Mouse (Mus musculus) heart, postnatal 0 days (tissue): ENCODE measurements around the gene Tbx4. TPM values are rescaled to one million over a fixed set of nuclear protein-coding genes. Genes with fewer than 3 reads are reported as not detected.

Experiments
- ATAC-seq: fragments of 200-750 bp; cut with Nextera tagmentation; 2 replicates; pipeline ENCODE4 v1.8.0; 2017; ENCODE audit warnings: low read depth, moderate number of reproducible peaks, moderate library complexity; ENCODE audit not compliant: insufficient read depth
- DNase-seq: peaks from one replicate; pipeline ENCODE4 v3.0.0-alpha.2; 2016; ENCODE audit warnings: low spot score
- H3K27ac ChIP-seq: fragments of 300-500 bp; sonication (generic); 2 replicates; pipeline ENCODE4 v1.5.1; 2014; ENCODE audit warnings: low read depth, mild to moderate bottlenecking
- H3K27me3 ChIP-seq: fragments of 300-500 bp; sonication (generic); 2 replicates; pipeline ENCODE4 v1.6.1; 2014; ENCODE audit warnings: low read length, mixed read lengths; ENCODE audit not compliant: control insufficient read depth, insufficient read depth
- H3K36me3 ChIP-seq: fragments of 300-500 bp; sonication (generic); replicated peaks from 2 replicates; pipeline ENCODE4 v1.6.1; 2014; ENCODE audit warnings: low read length, mixed read lengths; ENCODE audit not compliant: control insufficient read depth, insufficient read depth
- H3K4me1 ChIP-seq: fragments of 300-500 bp; sonication (generic); 2 replicates; pipeline ENCODE4 v1.6.1; 2014; ENCODE audit warnings: antibody characterized with exemption; ENCODE audit not compliant: control insufficient read depth, insufficient read depth
- H3K4me2 ChIP-seq: fragments of 300-500 bp; sonication (generic); 2 replicates; pipeline ENCODE4 v1.6.1; 2014; ENCODE audit warnings: low read depth, mild to moderate bottlenecking, low read length, moderate library complexity
- H3K4me3 ChIP-seq: fragments of 300-500 bp; sonication (generic); 2 replicates; pipeline ENCODE4 v1.5.1; 2014; ENCODE audit warnings: low read depth, low read length
- H3K9ac ChIP-seq: fragments of 300-500 bp; sonication (generic); replicated peaks from 2 replicates; pipeline ENCODE4 v1.6.1; 2014; ENCODE audit warnings: low read depth, low read length, mixed read lengths
- H3K9me3 ChIP-seq: fragments of 300-500 bp; sonication (generic); replicated peaks from 2 replicates; pipeline ENCODE4 v1.6.1; 2016; ENCODE audit warnings: low read length; ENCODE audit not compliant: control insufficient read depth
- CTCF ChIP-seq: IDR thresholded peaks from 2 replicates; pipeline ENCODE4 v1.5.1; 2016; ENCODE audit warnings: antibody characterized with exemption, control low read depth, low read depth
- EP300 ChIP-seq: IDR thresholded peaks from 2 replicates; pipeline ENCODE4 v1.6.1; 2016; ENCODE audit warnings: antibody characterized with exemption, low read depth
- WGBS: fragments of 180-500 bp; shearing (Covaris S2); extraction: QIAGEN DNeasy Blood & Tissue Kit; methylation state at CpG from one replicate; pipeline ENCODE4 v1.1.7; 2014; 5-methylcytosine and 5-hydroxymethylcytosine counted together
- polyA plus RNA-seq: library from polyadenylated mRNA; unstranded; fragments of >200 nt; fragmentation: Nextera tagmentation; extraction: Ambion mirVana; gene quantifications from 2 replicates; pipeline ENCODE4 v1.2.1, GENCODE M21; 2015
- total RNA-seq: library from RNA; depleted of rRNA; stranded (reverse); fragments of >200 nt; gene quantifications from 2 replicates; pipeline ENCODE4 v1.2.3, GENCODE M21; 2014; ENCODE audit warnings: low replicate concordance

Gene Tbx4
- total and polyA plus RNA-seq, 2 experiments from 2014 or later, result 0.05 TPM; not detected in 1

DNA sequence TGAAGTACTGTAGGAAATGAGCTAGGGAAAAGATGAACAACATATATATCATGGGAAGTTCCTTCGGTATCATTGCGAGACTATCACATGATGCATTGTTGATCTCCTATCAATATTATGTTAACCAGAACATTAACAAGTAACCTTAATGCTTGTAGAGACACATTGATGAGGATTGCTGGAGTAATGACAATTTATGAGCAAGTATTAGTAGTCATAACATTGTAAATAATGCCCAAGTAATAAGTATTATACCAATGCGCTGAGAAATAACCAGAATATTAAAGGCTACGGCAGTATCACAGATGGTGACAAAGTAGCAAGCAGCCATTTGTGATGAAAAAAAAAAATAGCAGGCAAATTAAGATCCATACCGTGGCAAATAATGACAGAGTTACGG is 1.1 kb downstream of the Tbx4 start:
- no peak overlapping the region for H3K9ac ChIP-seq
- no peak overlapping the region for H3K27ac ChIP-seq
- WGBS, result 27% methylated on average over 6 of the region's 6 CpGs
- H3K4me3 ChIP-seq, result no peak overlapping the region
- no peak overlapping the region for H3K4me2 ChIP-seq
- no peak for DNase-seq
- no peaks in the 10 kb centered on the region for H3K4me1 ChIP-seq
- no peaks in the 10 kb centered on the region for H3K9me3 ChIP-seq
- no peaks in the 10 kb centered on the region for H3K36me3 ChIP-seq
- no peak for ATAC-seq
- H3K27me3 ChIP-seq, result peaks cover 92% of the 10 kb centered on the region
- TF ChIP-seq EP300 (no peak), CTCF (no peak)

DNA sequence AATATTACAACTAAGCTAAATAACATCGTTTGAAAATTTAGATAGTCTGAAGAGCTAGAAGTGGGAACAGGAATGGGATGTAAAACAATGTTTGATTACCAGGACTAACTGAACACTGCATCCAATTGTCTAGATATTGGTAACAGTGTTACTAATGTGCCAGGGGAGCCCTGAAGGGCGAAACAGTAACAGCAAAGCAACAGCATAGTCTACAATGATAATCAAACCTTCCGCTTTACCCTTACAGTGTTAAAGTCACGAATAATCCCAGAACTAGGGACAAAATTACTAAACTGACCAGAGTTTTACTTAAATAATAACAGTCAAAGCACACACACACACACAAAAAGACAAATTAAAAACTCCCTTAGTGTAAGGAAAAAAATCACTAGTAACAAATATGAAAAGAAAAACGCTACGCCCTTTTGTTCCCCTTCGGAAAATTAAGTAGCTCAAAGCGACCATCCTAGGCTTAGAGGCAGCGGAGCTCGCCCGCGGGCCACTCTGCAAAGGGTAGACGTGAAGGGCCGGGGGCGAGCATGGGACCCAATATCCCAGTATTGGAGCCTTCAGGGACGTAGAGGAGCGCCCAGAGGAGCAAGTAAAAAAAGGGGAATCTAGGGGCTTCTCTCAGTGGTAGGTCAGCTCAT is 1.7 kb downstream of the Tbx4 start:
- no peak for ATAC-seq
- no peak for DNase-seq
- WGBS, result 7% methylated on average over 17 of the region's 17 CpGs
- TF ChIP-seq CTCF, result no peak
- no peak for TF ChIP-seq EP300
- Histone ChIP-seq H3K9ac (no peak overlapping the region), H3K9me3 (no peaks in the 10 kb centered on the region), H3K4me1 (no peaks in the 10 kb centered on the region), H3K27ac (no peak overlapping the region), H3K4me2 (peak overlapping the region; percentile 15; the same call in 1 of the 2 replicates), H3K36me3 (no peaks in the 10 kb centered on the region), H3K4me3 (peak overlapping the region; percentile 16), H3K27me3 (peaks cover 93% of the 10 kb centered on the region)

GRCm38 (mm10) chr11:85888451-85888961 is 2.3 kb downstream of the Tbx4 start:
- H3K4me3 ChIP-seq, result peak overlapping the region; percentile 16
- H3K4me1 ChIP-seq, result no peaks in the 10 kb centered on the region
- 11% methylated on average over 26 of the region's 26 CpGs for WGBS
- DNase-seq (no peak), ATAC-seq (no peak)
- H3K9me3 ChIP-seq, result no peaks in the 10 kb centered on the region
- H3K4me2 ChIP-seq, result peak overlapping the region; percentile 15; the same call in 1 of the 2 replicates
- no peak overlapping the region for H3K9ac ChIP-seq
- TF ChIP-seq EP300 (no peak), CTCF (no peak)
- peaks cover 96% of the 10 kb centered on the region for H3K27me3 ChIP-seq
- no peaks in the 10 kb centered on the region for H3K36me3 ChIP-seq
- no peak overlapping the region for H3K27ac ChIP-seq

GRCm38 (mm10) chr11:85889056-85889729 is 3.0 kb downstream of the Tbx4 start:
- Histone ChIP-seq H3K27me3 (peaks cover 99% of the 10 kb centered on the region), H3K9me3 (no peaks in the 10 kb centered on the region), H3K4me1 (no peaks in the 10 kb centered on the region), H3K4me2 (no peak overlapping the region), H3K4me3 (no peak overlapping the region), H3K36me3 (no peaks in the 10 kb centered on the region), H3K9ac (no peak overlapping the region), H3K27ac (no peak overlapping the region)
- 50% methylated on average over 8 of the region's 8 CpGs for WGBS
- TF ChIP-seq CTCF (no peak), EP300 (no peak)
- ATAC-seq, result no peak
- DNase-seq, result no peak

DNA sequence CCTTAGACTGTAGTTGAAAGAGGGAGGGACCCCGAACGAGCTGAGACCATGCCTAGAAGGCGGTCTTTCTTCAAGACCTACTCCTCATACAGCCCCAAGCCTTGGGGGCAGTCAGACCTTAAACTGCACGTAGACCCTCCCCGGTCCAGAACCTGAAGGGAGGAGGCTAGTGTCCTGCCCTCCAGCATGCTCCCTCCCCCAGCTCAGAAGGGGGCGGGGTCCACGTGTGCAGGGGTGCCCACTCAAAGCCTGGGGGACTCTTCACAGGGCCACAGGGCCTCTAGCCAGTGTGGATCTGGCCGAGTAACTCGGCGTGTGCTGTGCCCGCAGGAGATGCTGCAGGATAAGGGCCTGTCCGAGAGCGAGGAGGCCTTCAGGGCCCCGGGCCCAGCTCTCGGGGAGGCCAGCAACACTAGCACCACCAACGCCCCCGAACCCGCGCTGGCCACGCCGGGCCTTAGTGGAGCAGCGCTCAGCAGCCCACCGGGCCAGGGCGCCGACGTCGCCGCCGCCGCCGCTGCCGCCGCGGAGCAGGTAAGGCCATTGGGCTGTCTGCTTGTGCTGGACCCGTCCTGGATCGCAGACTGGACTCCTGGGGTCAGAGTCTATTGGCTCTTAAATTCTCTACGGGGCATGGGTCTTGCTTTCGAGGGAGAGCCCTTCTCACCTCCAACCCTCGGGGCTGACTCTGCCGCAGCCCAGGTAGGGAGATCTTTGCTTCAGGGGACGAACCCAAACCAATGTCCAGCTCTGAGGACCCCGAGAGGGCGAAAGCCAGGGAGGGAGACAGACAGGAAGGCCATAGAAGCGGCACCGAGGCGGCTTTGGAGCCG is 3.7 kb downstream of the Tbx4 start:
- WGBS, result 8% methylated on average over 47 of the region's 47 CpGs
- no peak overlapping the region for H3K27ac ChIP-seq
- ATAC-seq, result no peak

More for the DNA sequence above, 3.7 kb downstream of the Tbx4 start:
- Histone ChIP-seq H3K4me1 (0 out of 2 replicates have a peak, but pooled peaks cover 5% of the 10 kb centered on the region), H3K4me3 (peak overlapping the region; percentile 22; the same call in 1 of the 2 replicates), H3K27me3 (peaks cover 99% of the 10 kb centered on the region), H3K9ac (no peak overlapping the region), H3K4me2 (no peak overlapping the region), H3K36me3 (no peaks in the 10 kb centered on the region), H3K9me3 (no peaks in the 10 kb centered on the region)
- no peak for TF ChIP-seq EP300
- no peak for TF ChIP-seq CTCF
- DNase-seq, result no peak
